Mouse (Mus musculus) limb, embryonic 15.5 days (tissue): ENCODE measurements around the gene Tbc1d4. TPM values are rescaled to one million over a fixed set of nuclear protein-coding genes. Genes with fewer than 3 reads are reported as not detected.
"Not testable (repeated sequence)": the region's sequence is repeated elsewhere in the genome, so short reads cannot be mapped to it uniquely, and the experiment has no call there.

Experiments
- ATAC-seq: fragments of 200-750 bp; cut with Nextera tagmentation; 2 replicates; pipeline ENCODE4 v1.8.0; 2017; ENCODE audit warnings: low read depth, moderate TSS enrichment; ENCODE audit not compliant: insufficient number of reproducible peaks, low FRiP score, low TSS enrichment
- H3K27ac ChIP-seq: fragments of 300-500 bp; sonication (generic); 2 replicates; pipeline ENCODE4 v1.5.1; 2015; ENCODE audit warnings: moderate library complexity, mild to moderate bottlenecking, inconsistent platforms
- H3K27me3 ChIP-seq: fragments of 300-500 bp; sonication (generic); 2 replicates; pipeline ENCODE4 v1.6.1; 2015; ENCODE audit warnings: inconsistent platforms
- H3K36me3 ChIP-seq: fragments of 300-500 bp; sonication (generic); 2 replicates; pipeline ENCODE4 v1.6.1; 2015; ENCODE audit warnings: inconsistent platforms
- H3K4me1 ChIP-seq: fragments of 300-500 bp; sonication (generic); 2 replicates; pipeline ENCODE4 v1.6.1; 2015; ENCODE audit warnings: inconsistent platforms
- H3K4me2 ChIP-seq: fragments of 300-500 bp; sonication (generic); 2 replicates; pipeline ENCODE4 v1.6.1; 2015; ENCODE audit warnings: mild to moderate bottlenecking, inconsistent platforms
- H3K4me3 ChIP-seq: fragments of 300-500 bp; sonication (generic); 2 replicates; pipeline ENCODE4 v1.5.1; 2015; ENCODE audit warnings: mild to moderate bottlenecking, inconsistent platforms
- H3K9ac ChIP-seq: fragments of 300-500 bp; sonication (generic); 2 replicates; pipeline ENCODE4 v1.6.1; 2015; ENCODE audit warnings: inconsistent platforms
- H3K9me3 ChIP-seq: fragments of 300-500 bp; sonication (generic); 2 replicates; pipeline ENCODE4 v1.6.1; 2016; ENCODE audit warnings: inconsistent platforms
- WGBS: fragments of 180-500 bp; shearing (Covaris S2); methylation state at CpG from one replicate; pipeline ENCODE4 v1.1.7; 2015; 5-methylcytosine and 5-hydroxymethylcytosine counted together
- polyA plus RNA-seq: library from polyadenylated mRNA; unstranded; fragments of >200 nt; fragmentation: Nextera tagmentation; extraction: Ambion mirVana; gene quantifications from 2 replicates; pipeline ENCODE4 v1.2.1, GENCODE M21; 2015

Gene Tbc1d4
- polyA plus RNA-seq, 1 experiment from 2014 or later: 11.5 TPM

GRCm38 (mm10) chr14:101591101-101591500, 17.9 kb downstream of the Tbc1d4 start:
- Histone ChIP-seq H3K9ac (no peak overlapping the region), H3K27ac (no peak overlapping the region), H3K4me1 (no peaks in the 10 kb centered on the region), H3K27me3 (no peaks in the 10 kb centered on the region), H3K4me2 (no peak overlapping the region), H3K9me3 (no peaks in the 10 kb centered on the region), H3K36me3 (no peaks in the 10 kb centered on the region), H3K4me3 (no peak overlapping the region)
- ATAC-seq: no peak
- WGBS: 55% methylated on average over 5 of the region's 5 CpGs

- not testable (repeated sequence) for H3K27ac ChIP-seq, H3K27me3 ChIP-seq, H3K36me3 ChIP-seq, H3K4me3 ChIP-seq, ATAC-seq, H3K4me2 ChIP-seq, H3K9ac ChIP-seq, H3K4me1 ChIP-seq, H3K9me3 ChIP-seq
- WGBS: 80% methylated on average over 2 of the region's 4 CpGs
These were observed 20.6 kb downstream of the Tbc1d4 start for GRCm38 (mm10) chr14:101588209-101588991.

GRCm38 (mm10) chr14:101587366-101588040, 21.5 kb downstream of the Tbc1d4 start:
- H3K27ac ChIP-seq, H3K4me2 ChIP-seq, H3K9ac ChIP-seq, ATAC-seq, H3K9me3 ChIP-seq, H3K36me3 ChIP-seq, H3K4me1 ChIP-seq, H3K4me3 ChIP-seq, H3K27me3 ChIP-seq: not testable (repeated sequence)
- 5% methylated on average over 5 of the region's 6 CpGs for WGBS

GRCm38 (mm10) chr14:101586096-101586495, 22.9 kb downstream of the Tbc1d4 start:
- H3K9me3 ChIP-seq: no peaks in the 10 kb centered on the region
- no peak for ATAC-seq
- H3K4me3 ChIP-seq: no peak overlapping the region
- no peak overlapping the region for H3K9ac ChIP-seq
- no peak overlapping the region for H3K27ac ChIP-seq
- whole genome bisulfite sequencing: 46% methylated on average over 7 of the region's 7 CpGs
- H3K27me3 ChIP-seq: no peaks in the 10 kb centered on the region
- no peaks in the 10 kb centered on the region for H3K4me1 ChIP-seq
- H3K36me3 ChIP-seq: no peaks in the 10 kb centered on the region
- H3K4me2 ChIP-seq: no peak overlapping the region

- Histone ChIP-seq H3K4me2 (no peak overlapping the region), H3K9ac (no peak overlapping the region), H3K9me3 (no peaks in the 10 kb centered on the region), H3K27me3 (no peaks in the 10 kb centered on the region), H3K4me1 (no peaks in the 10 kb centered on the region), H3K36me3 (no peaks in the 10 kb centered on the region), H3K4me3 (no peak overlapping the region), H3K27ac (no peak overlapping the region)
- ATAC-seq: no peak
- WGBS: 16% methylated on average over 3 of the region's 3 CpGs
These were observed 33.3 kb downstream of the Tbc1d4 start for GRCm38 (mm10) chr14:101575651-101576050.

- no peak overlapping the region for H3K9ac ChIP-seq
- no peaks in the 10 kb centered on the region for H3K36me3 ChIP-seq
- H3K4me2 ChIP-seq: no peak overlapping the region
- no peak for ATAC-seq
- no peaks in the 10 kb centered on the region for H3K9me3 ChIP-seq
- no peaks in the 10 kb centered on the region for H3K27me3 ChIP-seq
- no peak overlapping the region for H3K27ac ChIP-seq
- 100% methylated on average over 1 of the region's 1 CpGs for WGBS
- no peak overlapping the region for H3K4me3 ChIP-seq
- H3K4me1 ChIP-seq: no peaks in the 10 kb centered on the region
These were observed 34.5 kb downstream of the Tbc1d4 start for GRCm38 (mm10) chr14:101574536-101574935.

- Histone ChIP-seq H3K36me3 (no peaks in the 10 kb centered on the region), H3K9me3 (no peaks in the 10 kb centered on the region), H3K4me3 (no peak overlapping the region), H3K27me3 (no peaks in the 10 kb centered on the region), H3K4me2 (no peak overlapping the region), H3K27ac (no peak overlapping the region), H3K9ac (no peak overlapping the region), H3K4me1 (no peaks in the 10 kb centered on the region)
- ATAC-seq: no peak
- WGBS: 85% methylated on average over 7 of the region's 7 CpGs
These were observed 35.8 kb downstream of the Tbc1d4 start for GRCm38 (mm10) chr14:101573107-101573614.

GRCm38 (mm10) chr14:101568828-101569227, 40.2 kb downstream of the Tbc1d4 start:
- H3K9me3 ChIP-seq: no peaks in the 10 kb centered on the region
- H3K36me3 ChIP-seq: no peaks in the 10 kb centered on the region
- 0 out of 2 replicates have a peak, but pooled peaks cover 2% of the 10 kb centered on the region for H3K4me1 ChIP-seq
- H3K27me3 ChIP-seq: no peaks in the 10 kb centered on the region
- H3K9ac ChIP-seq: no peak overlapping the region
- H3K4me2 ChIP-seq: no peak overlapping the region
- H3K4me3 ChIP-seq: no peak overlapping the region
- H3K27ac ChIP-seq: no peak overlapping the region
- 55% methylated on average over 2 of the region's 2 CpGs for WGBS
- no peak for ATAC-seq

GRCm38 (mm10) chr14:101566717-101567116, 42.3 kb downstream of the Tbc1d4 start:
- H3K4me1 ChIP-seq: 0 out of 2 replicates have a peak, but pooled peaks cover 2% of the 10 kb centered on the region
- no peak overlapping the region for H3K4me2 ChIP-seq
- no peak overlapping the region for H3K27ac ChIP-seq
- no peaks in the 10 kb centered on the region for H3K9me3 ChIP-seq
- H3K36me3 ChIP-seq: no peaks in the 10 kb centered on the region
- ATAC-seq: no peak
- no peak overlapping the region for H3K9ac ChIP-seq
- H3K27me3 ChIP-seq: no peaks in the 10 kb centered on the region
- WGBS: 60% methylated on average over 2 of the region's 2 CpGs
- H3K4me3 ChIP-seq: no peak overlapping the region

GRCm38 (mm10) chr14:101565661-101566060, 43.3 kb downstream of the Tbc1d4 start:
- no peak overlapping the region for H3K27ac ChIP-seq
- H3K4me3 ChIP-seq: no peak overlapping the region
- no peak overlapping the region for H3K4me2 ChIP-seq
- WGBS: 39% methylated on average over 3 of the region's 3 CpGs
- 0 out of 2 replicates have a peak, but pooled peaks cover 2% of the 10 kb centered on the region for H3K4me1 ChIP-seq
- H3K9me3 ChIP-seq: no peaks in the 10 kb centered on the region
- H3K36me3 ChIP-seq: no peaks in the 10 kb centered on the region
- H3K9ac ChIP-seq: no peak overlapping the region
- no peak for ATAC-seq
- H3K27me3 ChIP-seq: no peaks in the 10 kb centered on the region

GRCm38 (mm10) chr14:101561251-101561701, 47.7 kb downstream of the Tbc1d4 start:
- H3K27ac ChIP-seq: no peak overlapping the region
- no peaks in the 10 kb centered on the region for H3K36me3 ChIP-seq
- no peak overlapping the region for H3K9ac ChIP-seq
- H3K4me1 ChIP-seq: 0 out of 2 replicates have a peak, but pooled peaks cover 2% of the 10 kb centered on the region
- no peaks in the 10 kb centered on the region for H3K27me3 ChIP-seq
- 73% methylated on average over 12 of the region's 12 CpGs for WGBS
- H3K9me3 ChIP-seq: no peaks in the 10 kb centered on the region
- ATAC-seq: no peak
- H3K4me2 ChIP-seq: no peak overlapping the region
- H3K4me3 ChIP-seq: no peak overlapping the region

- Histone ChIP-seq H3K4me1 (no peaks in the 10 kb centered on the region), H3K36me3 (no peaks in the 10 kb centered on the region), H3K9ac (no peak overlapping the region), H3K4me2 (no peak overlapping the region), H3K4me3 (no peak overlapping the region), H3K9me3 (no peaks in the 10 kb centered on the region), H3K27ac (no peak overlapping the region), H3K27me3 (no peaks in the 10 kb centered on the region)
- 77% methylated on average over 3 of the region's 3 CpGs for WGBS
- ATAC-seq: no peak
These were observed 49.5 kb downstream of the Tbc1d4 start for GRCm38 (mm10) chr14:101559446-101559845.
